Mouse (Mus musculus): ENCODE data around the gene Hist1h2bc. TPM values are rescaled to one million over a fixed set of nuclear protein-coding genes. Genes with fewer than 3 reads are reported as not detected.

The Hist1h2bc gene
- polyA plus RNA-seq, 1 experiment from 2014 or later = 57.5 TPM

GRCm38 (mm10) chr13:23742007-23742406, 58.0 kb downstream of the Hist1h2bc start:
- Histone ChIP-seq H3K27ac (ENCODE audit: low read depth) (no peak overlapping the region), H3K4me3 (ENCODE audit: low read depth, low read length) (no peak overlapping the region), H3K9me3 (ENCODE audit: control insufficient read depth, low read length) (no peaks in the 10 kb centered on the region), H3K4me2 (ENCODE audit: low read length) (no peak overlapping the region), H3K9ac (ENCODE audit: low read length) (no peak overlapping the region), H3K4me1 (replicated peaks; ENCODE audit: control insufficient read depth, insufficient read depth, low read length) (peaks cover 20% of the 10 kb centered on the region), H3K36me3 (ENCODE audit: control insufficient read depth, insufficient read depth, low read length) (no peaks in the 10 kb centered on the region), H3K27me3 (replicated peaks; ENCODE audit: control insufficient read depth, insufficient read depth, low read length) (no peaks in the 10 kb centered on the region)
- DNase-seq (ENCODE audit: low spot score) (no peak), ATAC-seq (replicated peaks; ENCODE audit: low FRiP score, low TSS enrichment, low read depth) (no peak)

Small RNAs within 50 kb of the gene (microRNA-seq; reads per million reads assigned to microRNA genes)
- gene Gm44350 = not detected

Other genes starting within 250 kb of the Hist1h2bc start
- 0.05 and 0.11 TPM in 2 replicates for gene Btn1a1, start 218.3 kb upstream of the Hist1h2bc start, polyA plus RNA-seq (2014; fragmentation: Nextera tagmentation; extraction: Ambion mirVana)
- 0.14 and 0.52 TPM in 2 replicates for gene Btn2a2, start 195.3 kb upstream of the Hist1h2bc start, polyA plus RNA-seq (2014; fragmentation: Nextera tagmentation; extraction: Ambion mirVana)
- gene Hist1h4h, start 153.1 kb upstream of the Hist1h2bc start, polyA plus RNA-seq (2014; fragmentation: Nextera tagmentation; extraction: Ambion mirVana) = 6.5 and 6.9 TPM in 2 replicates
- gene Hist1h2af, start 150.3 kb upstream of the Hist1h2bc start, polyA plus RNA-seq (2014; fragmentation: Nextera tagmentation; extraction: Ambion mirVana) = 12.1 and 15.7 TPM in 2 replicates
- 6.1 and 8.1 TPM in 2 replicates for gene Hist1h3g, start 148.8 kb upstream of the Hist1h2bc start, polyA plus RNA-seq (2014; fragmentation: Nextera tagmentation; extraction: Ambion mirVana)
- 0.47 and 1.1 TPM in 2 replicates for gene Hist1h2bh, start 140.8 kb upstream of the Hist1h2bc start, polyA plus RNA-seq (2014; fragmentation: Nextera tagmentation; extraction: Ambion mirVana)
- 1.1 and 1.2 TPM in 2 replicates for gene Hist1h3f, start 140.1 kb upstream of the Hist1h2bc start, polyA plus RNA-seq (2014; fragmentation: Nextera tagmentation; extraction: Ambion mirVana)
- 1.3 and 1.4 TPM in 2 replicates for gene Hist1h4f, start 132.6 kb upstream of the Hist1h2bc start, polyA plus RNA-seq (2014; fragmentation: Nextera tagmentation; extraction: Ambion mirVana)
- 0.64 and 0.90 TPM in 2 replicates for gene Hist1h1d, start 130.9 kb upstream of the Hist1h2bc start, polyA plus RNA-seq (2014; fragmentation: Nextera tagmentation; extraction: Ambion mirVana)
- gene Hist1h3e, start 121.8 kb upstream of the Hist1h2bc start, polyA plus RNA-seq (2014; fragmentation: Nextera tagmentation; extraction: Ambion mirVana) = 9.3 and 9.7 TPM in 2 replicates
- gene Hist1h2ae, start 113.0 kb upstream of the Hist1h2bc start, polyA plus RNA-seq (2014; fragmentation: Nextera tagmentation; extraction: Ambion mirVana) = 106 and 114 TPM in 2 replicates
- 6.1 and 7.6 TPM in 2 replicates for gene Hist1h2bg, start 112.8 kb upstream of the Hist1h2bc start, polyA plus RNA-seq (2014; fragmentation: Nextera tagmentation; extraction: Ambion mirVana)
- 7.0 and 7.1 TPM in 2 replicates for gene Hist1h2bf, start 110.0 kb upstream of the Hist1h2bc start, polyA plus RNA-seq (2014; fragmentation: Nextera tagmentation; extraction: Ambion mirVana)
- gene Hist1h2ad, start 109.8 kb upstream of the Hist1h2bc start, polyA plus RNA-seq (2014; fragmentation: Nextera tagmentation; extraction: Ambion mirVana) = 2.2 and 4.2 TPM in 2 replicates
- gene Hist1h3d, start 108.4 kb upstream of the Hist1h2bc start, polyA plus RNA-seq (2014; fragmentation: Nextera tagmentation; extraction: Ambion mirVana) = 9.6 and 12.5 TPM in 2 replicates
- 111 and 114 TPM in 2 replicates for gene Hist1h4d, start 102.6 kb upstream of the Hist1h2bc start, polyA plus RNA-seq (2014; fragmentation: Nextera tagmentation; extraction: Ambion mirVana)
- gene Hist1h2be, start 63.1 kb upstream of the Hist1h2bc start, polyA plus RNA-seq (2014; fragmentation: Nextera tagmentation; extraction: Ambion mirVana) = 1.5 and 1.9 TPM in 2 replicates
- 16.6 and 19.2 TPM in 2 replicates for gene Hist1h1e, start 61.6 kb upstream of the Hist1h2bc start, polyA plus RNA-seq (2014; fragmentation: Nextera tagmentation; extraction: Ambion mirVana)
- gene Hist1h2ac, start 251 bp upstream of the Hist1h2bc start, polyA plus RNA-seq (2014; fragmentation: Nextera tagmentation; extraction: Ambion mirVana) = 1.4 and 1.6 TPM in 2 replicates
- 0.27 TPM in 1 of 2 replicates, not detected in the other for gene Hist1h1t, start 11.6 kb downstream of the Hist1h2bc start, polyA plus RNA-seq (2014; fragmentation: Nextera tagmentation; extraction: Ambion mirVana)
- 6.7 and 10.4 TPM in 2 replicates for gene Hist1h4c, start 14.3 kb downstream of the Hist1h2bc start, polyA plus RNA-seq (2014; fragmentation: Nextera tagmentation; extraction: Ambion mirVana)
- gene Hfe, start 26.7 kb downstream of the Hist1h2bc start, polyA plus RNA-seq (2014; fragmentation: Nextera tagmentation; extraction: Ambion mirVana) = 7.2 and 7.8 TPM in 2 replicates
- gene Hist1h1c, start 54.6 kb downstream of the Hist1h2bc start, polyA plus RNA-seq (2014; fragmentation: Nextera tagmentation; extraction: Ambion mirVana) = 24.4 and 30.8 TPM in 2 replicates
- 6.9 and 7.9 TPM in 2 replicates for gene Hist1h3c, start 61.4 kb downstream of the Hist1h2bc start, polyA plus RNA-seq (2014; fragmentation: Nextera tagmentation; extraction: Ambion mirVana)
- gene Hist1h2bb, start 62.5 kb downstream of the Hist1h2bc start, polyA plus RNA-seq (2014; fragmentation: Nextera tagmentation; extraction: Ambion mirVana) = 2.5 and 5.0 TPM in 2 replicates
- gene Hist1h2ab, start 66.9 kb downstream of the Hist1h2bc start, polyA plus RNA-seq (2014; fragmentation: Nextera tagmentation; extraction: Ambion mirVana) = 49.6 and 49.8 TPM in 2 replicates
- 13.9 and 15.5 TPM in 2 replicates for gene Hist1h3b, start 68.1 kb downstream of the Hist1h2bc start, polyA plus RNA-seq (2014; fragmentation: Nextera tagmentation; extraction: Ambion mirVana)
- 3.9 and 6.4 TPM in 2 replicates for gene Hist1h4b, start 72.8 kb downstream of the Hist1h2bc start, polyA plus RNA-seq (2014; fragmentation: Nextera tagmentation; extraction: Ambion mirVana)
- gene Hist1h4a, start 77.0 kb downstream of the Hist1h2bc start, polyA plus RNA-seq (2014; fragmentation: Nextera tagmentation; extraction: Ambion mirVana) = 0.65 and 1.3 TPM in 2 replicates
- gene Hist1h3a, start 78.2 kb downstream of the Hist1h2bc start, polyA plus RNA-seq (2014; fragmentation: Nextera tagmentation; extraction: Ambion mirVana) = 8.4 and 10.0 TPM in 2 replicates
- 3.1 and 4.2 TPM in 2 replicates for gene Hist1h1a, start 79.5 kb downstream of the Hist1h2bc start, polyA plus RNA-seq (2014; fragmentation: Nextera tagmentation; extraction: Ambion mirVana)
- 0.12 TPM in 1 of 2 replicates, not detected in the other for gene Trim38, start 85.7 kb downstream of the Hist1h2bc start, polyA plus RNA-seq (2014; fragmentation: Nextera tagmentation; extraction: Ambion mirVana)
- gene Slc17a2, start 122.8 kb downstream of the Hist1h2bc start, polyA plus RNA-seq (2014; fragmentation: Nextera tagmentation; extraction: Ambion mirVana) = 0.05 TPM in 1 of 2 replicates, not detected in the other
- 0.04 and 0.08 TPM in 2 replicates for gene Slc17a3, start 155.2 kb downstream of the Hist1h2bc start, polyA plus RNA-seq (2014; fragmentation: Nextera tagmentation; extraction: Ambion mirVana)
- gene Slc17a1, start 183.6 kb downstream of the Hist1h2bc start, polyA plus RNA-seq (2014; fragmentation: Nextera tagmentation; extraction: Ambion mirVana) = 0.31 and 0.53 TPM in 2 replicates
- 14.7 and 17.5 TPM in 2 replicates for gene Slc17a4, start 230.8 kb downstream of the Hist1h2bc start, polyA plus RNA-seq (2014; fragmentation: Nextera tagmentation; extraction: Ambion mirVana)
- gene Hist1h2ba, start 250.0 kb downstream of the Hist1h2bc start, polyA plus RNA-seq (2014; fragmentation: Nextera tagmentation; extraction: Ambion mirVana) = not detected in 2 replicates